9 mouse cellular contexts compared by ENCODE assay signal in genomic region chr3:154646638-154647442, GRCm38 (mm10). TPM values are rescaled to one million over a fixed set of nuclear protein-coding genes. Genes with fewer than 3 reads are reported as not detected.
DNase-seq lines count a peak whose midpoint lies in the region; ATAC-seq and TF ChIP-seq lines count a peak whose summit lies in the region.
"Had no signal": no experiment of that assay in that cellular context is flagged by ENCODE, and none has a peak within 500 bp of the region (broad histone marks: within the 10 kb centered on the region; RNA-seq: fewer than 3 reads in every experiment).

No protein-coding gene starts in this region.

- no peak for TF ChIP-seq EP300 in ES-Bruce4 (IDR thresholded peaks at IDR 0.05; ENCODE audit: insufficient read depth, low read depth, low read length)

- peak overlapping the region; percentile 57 for H3K4me2 ChIP-seq in hindbrain, postnatal 0 days (ENCODE audit: low read depth, low read length)

- no peak for TF ChIP-seq CTCF in kidney, adult 2 months (conservative IDR thresholded peaks at IDR 0.05; ENCODE audit: insufficient read depth, insufficient read length, low read depth, low read length)
- TF ChIP-seq CTCF in ES-Bruce4 (IDR thresholded peaks at IDR 0.05; ENCODE audit: low read depth, low read length): no peak
- TF ChIP-seq CTCF in hindbrain, postnatal 0 days (IDR thresholded peaks at IDR 0.05; ENCODE audit: low read depth): peak; percentile 61

- H3K4me1 ChIP-seq in kidney, adult 2 months (ENCODE audit: control insufficient read depth, insufficient read depth, low read length): no peaks in the 10 kb centered on the region
- H3K4me1 ChIP-seq in ES-Bruce4 (ENCODE audit: control insufficient read depth, insufficient read depth, low read length): peaks cover 2% of the 10 kb centered on the region
- no peaks in the 10 kb centered on the region for H3K4me1 ChIP-seq in hindbrain, postnatal 0 days (ENCODE audit: insufficient read depth, low read length)

- H3K4me3 ChIP-seq in kidney, adult 2 months (ENCODE audit: insufficient read depth, low read depth, low read length): 0 out of 2 replicates have a peak overlapping the region, but pooled peaks have one; percentile 7
- peak overlapping the region; percentile 67 for H3K4me3 ChIP-seq in ES-Bruce4 (ENCODE audit: low read depth, low read length)
- H3K4me3 ChIP-seq in hindbrain, postnatal 0 days (ENCODE audit: low read length): peak overlapping the region; percentile 28

- 0 out of 2 replicates have a peak, but pooled peaks have one; percentile 27 for ATAC-seq in hindbrain, postnatal 0 days
- ATAC-seq in megakaryocyte-erythroid progenitor cell, adult 5-6 weeks (replicated peaks; ENCODE audit: low FRiP score, low TSS enrichment, poor library complexity, severe bottlenecking): peak; percentile 59; the same call in 1 of the 2 replicates
- ATAC-seq in erythroid progenitor cell, adult 5-6 weeks (replicated peaks; ENCODE audit: low FRiP score, poor library complexity, severe bottlenecking): no peak
- no peak for ATAC-seq in inflammation-experienced regulatory T-cells, adult 6 months

- no peak overlapping the region for H3K9ac ChIP-seq in ES-Bruce4 (ENCODE audit: low read depth, poor library complexity, severe bottlenecking)
- H3K9ac ChIP-seq in hindbrain, postnatal 0 days (replicated peaks; ENCODE audit: low read length): no peak overlapping the region

- 38% methylated on average over 29 of the region's 29 CpGs for WGBS in kidney, adult 2 months
- 48% methylated on average over 29 of the region's 29 CpGs for WGBS in hindbrain, postnatal 0 days

- TF ChIP-seq POLR2A in kidney, adult 2 months (IDR thresholded peaks at IDR 0.05; ENCODE audit: low read depth, low read length): no peak
- no peak for TF ChIP-seq POLR2A in ES-Bruce4 (IDR thresholded peaks at IDR 0.05; ENCODE audit: insufficient read depth, low read length)

- DNase-seq in kidney, adult 2 months: no peak
- no peak for DNase-seq in kidney, postnatal 25 days
- DNase-seq in embryo, embryonic 10.5 days (ENCODE audit: low spot score): peak; percentile 68
- DNase-seq in hindbrain, postnatal 0 days (ENCODE audit: low spot score): peak; percentile 75

- H3K27me3 ChIP-seq in kidney, adult 2 months (replicated peaks; ENCODE audit: control insufficient read depth, insufficient read depth, low read length): no peaks in the 10 kb centered on the region
- no peaks in the 10 kb centered on the region for H3K27me3 ChIP-seq in ES-Bruce4 (ENCODE audit: control insufficient read depth, insufficient read depth, low read length, poor library complexity, severe bottlenecking)
- no peaks in the 10 kb centered on the region for H3K27me3 ChIP-seq in hindbrain, postnatal 0 days (ENCODE audit: insufficient read depth, low read length)

- H3K9me3 ChIP-seq in ES-Bruce4 (replicated peaks; ENCODE audit: control insufficient read depth, insufficient read depth, low read length, poor library complexity, severe bottlenecking): no peaks in the 10 kb centered on the region
- no peaks in the 10 kb centered on the region for H3K9me3 ChIP-seq in hindbrain, postnatal 0 days (ENCODE audit: low read length)

- no peak overlapping the region for H3K27ac ChIP-seq in kidney, adult 2 months (ENCODE audit: insufficient read depth, low read depth, low read length)
- no peak overlapping the region for H3K27ac ChIP-seq in ES-Bruce4 (ENCODE audit: insufficient read depth, low read length)
- H3K27ac ChIP-seq in hindbrain, postnatal 0 days: no peak overlapping the region

- H3K36me3 ChIP-seq in kidney, adult 2 months (ENCODE audit: control insufficient read depth, insufficient read depth, low read length): no peaks in the 10 kb centered on the region
- no peaks in the 10 kb centered on the region for H3K36me3 ChIP-seq in ES-Bruce4 (ENCODE audit: control insufficient read depth, insufficient read depth, low read length, poor library complexity, severe bottlenecking)
- no peaks in the 10 kb centered on the region for H3K36me3 ChIP-seq in hindbrain, postnatal 0 days (ENCODE audit: insufficient read depth, low read length)

RNA-seq across cellular contexts. Expression of gene Erich3, which starts 16.8 kb away (rescaled TPM):
- 0.19 TPM in 2 replicates for polyA plus RNA-seq in kidney, adult 2 months (2012; rRNA removed)
- 0.64 and 0.67 TPM in 2 replicates for polyA plus RNA-seq in ES-Bruce4 (2011; ENCODE audit: insufficient read depth, insufficient read length, low read depth, missing spikeins)
- 2.0 and 2.7 TPM in 2 replicates for total RNA-seq in hindbrain, postnatal 0 days (2014; rRNA removed)
- 2.5 and 3.1 TPM in 2 replicates for polyA plus RNA-seq in hindbrain, postnatal 0 days (2015; fragmentation: Nextera tagmentation; extraction: Ambion mirVana)
- total RNA-seq in megakaryocyte-erythroid progenitor cell, adult 5-6 weeks (2014; fragmentation: Nextera tagmentation): not detected in 2 replicates
- total RNA-seq in megakaryocyte-erythroid progenitor cell, adult 5-6 weeks (2017): not detected in 2 replicates
- not detected in 2 replicates for total RNA-seq in erythroid progenitor cell, adult 5-6 weeks (2015; ENCODE audit: low replicate concordance)
- not detected in 2 replicates for total RNA-seq in erythroid progenitor cell, adult 5-6 weeks (2017; ENCODE audit: low replicate concordance)
- not detected for polyA plus RNA-seq in inflammation-experienced regulatory T-cells, adult 6 months (2017; shearing (Covaris generic))
- total RNA-seq: neutrophil, adult 5-6 weeks had no signal

RNA-seq across cellular contexts. Expression of gene Tyw3, which starts 49.9 kb away (rescaled TPM):
- 12.0 and 12.5 TPM in 2 replicates for polyA plus RNA-seq in kidney, adult 2 months (2012; rRNA removed)
- 5.9 and 11.6 TPM in 2 replicates for polyA plus RNA-seq in ES-Bruce4 (2011; ENCODE audit: insufficient read depth, insufficient read length, low read depth, missing spikeins)
- total RNA-seq in hindbrain, postnatal 0 days (2014; rRNA removed): 21.4 and 40.7 TPM in 2 replicates
- polyA plus RNA-seq in hindbrain, postnatal 0 days (2015; fragmentation: Nextera tagmentation; extraction: Ambion mirVana): 8.1 and 10.8 TPM in 2 replicates
- 11.6 and 11.9 TPM in 2 replicates for total RNA-seq in megakaryocyte-erythroid progenitor cell, adult 5-6 weeks (2014; fragmentation: Nextera tagmentation)
- total RNA-seq in megakaryocyte-erythroid progenitor cell, adult 5-6 weeks (2017): 2.7 and 6.7 TPM in 2 replicates
- total RNA-seq in erythroid progenitor cell, adult 5-6 weeks (2015; ENCODE audit: low replicate concordance): 1.4 and 2.5 TPM in 2 replicates
- 0.51 TPM in 1 of 2 replicates, not detected in the other for total RNA-seq in erythroid progenitor cell, adult 5-6 weeks (2017; ENCODE audit: low replicate concordance)
- 1 to 10 TPM; 7.1 to 9.7 (median 7.6) TPM for polyA plus RNA-seq in inflammation-experienced regulatory T-cells, adult 6 months (2017; shearing (Covaris generic))

RNA-seq across cellular contexts. Expression of gene Cryz, which starts 50.3 kb away (rescaled TPM):
- 218 and 240 TPM in 2 replicates for polyA plus RNA-seq in kidney, adult 2 months (2012; rRNA removed)
- polyA plus RNA-seq in ES-Bruce4 (2011; ENCODE audit: insufficient read depth, insufficient read length, low read depth, missing spikeins): 28.0 and 37.9 TPM in 2 replicates
- total RNA-seq in hindbrain, postnatal 0 days (2014; rRNA removed): 12.2 and 17.0 TPM in 2 replicates
- 14.7 and 15.9 TPM in 2 replicates for polyA plus RNA-seq in hindbrain, postnatal 0 days (2015; fragmentation: Nextera tagmentation; extraction: Ambion mirVana)
- 7.4 and 11.7 TPM in 2 replicates for total RNA-seq in megakaryocyte-erythroid progenitor cell, adult 5-6 weeks (2014; fragmentation: Nextera tagmentation)
- total RNA-seq in megakaryocyte-erythroid progenitor cell, adult 5-6 weeks (2017): 3.7 and 4.0 TPM in 2 replicates
- total RNA-seq in erythroid progenitor cell, adult 5-6 weeks (2015; ENCODE audit: low replicate concordance): not detected in 2 replicates
- total RNA-seq in erythroid progenitor cell, adult 5-6 weeks (2017; ENCODE audit: low replicate concordance): 0.13 TPM in 1 of 2 replicates, not detected in the other
- polyA plus RNA-seq in inflammation-experienced regulatory T-cells, adult 6 months (2017; shearing (Covaris generic)): 1 to 10 TPM; 1.8 to 3.9 (median 3.6) TPM

Comparison
In these comparisons a context has a peak if more than half of its experiments do, and no peak if none do; other contexts are left out.
1. DNase-seq: peak in embryo, embryonic 10.5 days (single experiment) and hindbrain, postnatal 0 days (single experiment); none in kidney, adult 2 months (single experiment) and kidney, postnatal 25 days (0 of 2).
2. H3K4me3 ChIP-seq: peak in every context shown above with its lines; median percentile 67 in ES-Bruce4; 28 in hindbrain, postnatal 0 days; 7 in kidney, adult 2 months.
3. ATAC-seq: peak in hindbrain, postnatal 0 days (single experiment) and megakaryocyte-erythroid progenitor cell, adult 5-6 weeks (single experiment); none in erythroid progenitor cell, adult 5-6 weeks (single experiment) and inflammation-experienced regulatory T-cells, adult 6 months (single experiment).